In the genomic region with DNA sequence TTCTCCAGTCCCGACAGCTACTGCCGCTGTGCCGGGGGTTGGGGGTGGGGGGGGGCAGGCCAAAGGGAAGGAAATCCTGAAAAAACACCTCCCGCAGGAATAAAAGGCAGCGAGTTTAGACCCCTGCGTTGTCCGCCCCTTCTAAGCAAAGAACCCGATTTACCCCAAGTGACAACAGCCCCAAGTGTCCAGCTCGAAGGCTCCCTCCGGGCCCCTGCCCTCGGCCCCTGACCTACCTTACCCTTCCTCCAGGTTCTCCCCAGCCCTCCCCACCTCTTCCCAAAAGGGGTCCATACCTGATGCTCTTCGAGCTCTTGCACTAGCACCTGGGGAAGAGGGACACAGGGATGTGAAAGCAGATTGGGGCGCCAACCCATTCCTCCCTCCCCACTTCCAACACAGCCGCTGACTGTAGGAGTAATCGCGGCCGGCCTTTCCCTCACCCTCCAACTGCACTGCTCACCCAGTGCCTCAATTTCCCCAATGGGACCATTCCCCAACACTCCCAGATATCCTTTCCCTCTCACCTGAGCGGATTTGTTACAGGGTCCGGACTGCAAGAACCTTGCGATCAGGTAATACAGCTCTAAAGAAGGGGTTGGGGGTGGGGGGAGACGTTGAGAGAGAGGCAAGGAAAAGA, we compare ENCODE assay signal across 8 mouse cellular contexts. TPM values are rescaled to one million over a fixed set of nuclear protein-coding genes. Genes with fewer than 3 reads are reported as not detected.
DNase-seq lines count a peak whose midpoint lies in the region; ATAC-seq and TF ChIP-seq lines count a peak whose summit lies in the region.

No protein-coding gene starts in this region.

- no peaks in the 10 kb centered on the region for H3K36me3 ChIP-seq in embryonic facial prominence, embryonic 12.5 days
- no peaks in the 10 kb centered on the region for H3K36me3 ChIP-seq in liver, embryonic 11.5 days (ENCODE audit: control insufficient read depth, insufficient read depth, low read length)
- H3K36me3 ChIP-seq in neural tube, embryonic 11.5 days (ENCODE audit: control insufficient read depth, insufficient read depth, low read length) = no peaks in the 10 kb centered on the region
- no peaks in the 10 kb centered on the region for H3K36me3 ChIP-seq in testis, adult 2 months (ENCODE audit: control insufficient read depth, insufficient read depth, low read length)

- TF ChIP-seq POLR2A in testis, adult 2 months (IDR thresholded peaks at IDR 0.05; ENCODE audit: control insufficient read depth, low read depth, low read length) = no peak

- peak overlapping the region; percentile 55 for H3K4me3 ChIP-seq in embryonic facial prominence, embryonic 12.5 days
- H3K4me3 ChIP-seq in liver, embryonic 11.5 days (ENCODE audit: low read depth, low read length) = peak overlapping the region; percentile 65
- peak overlapping the region; percentile 47 for H3K4me3 ChIP-seq in neural tube, embryonic 11.5 days (ENCODE audit: low read depth, low read length)
- peak overlapping the region; percentile 90 for H3K4me3 ChIP-seq in testis, adult 2 months (ENCODE audit: control insufficient read depth, low read depth, low read length)

- 22% methylated on average over 21 of the region's 21 CpGs for WGBS in embryonic facial prominence, embryonic 12.5 days
- WGBS in liver, embryonic 11.5 days = 20% methylated on average over 21 of the region's 21 CpGs
- WGBS in neural tube, embryonic 11.5 days = 20% methylated on average over 21 of the region's 21 CpGs

- no peaks in the 10 kb centered on the region for H3K27me3 ChIP-seq in embryonic facial prominence, embryonic 12.5 days
- H3K27me3 ChIP-seq in liver, embryonic 11.5 days (replicated peaks; ENCODE audit: control insufficient read depth, insufficient read depth, low read length) = no peaks in the 10 kb centered on the region
- H3K27me3 ChIP-seq in neural tube, embryonic 11.5 days (ENCODE audit: control insufficient read depth, insufficient read depth, low read length) = no peaks in the 10 kb centered on the region
- H3K27me3 ChIP-seq in testis, adult 2 months (ENCODE audit: control insufficient read depth, insufficient read depth, low read length) = no peaks in the 10 kb centered on the region

- H3K9ac ChIP-seq in embryonic facial prominence, embryonic 12.5 days = peak overlapping the region; percentile 54
- peak overlapping the region; percentile 56 for H3K9ac ChIP-seq in liver, embryonic 11.5 days (ENCODE audit: low read depth, low read length)
- H3K9ac ChIP-seq in neural tube, embryonic 11.5 days (ENCODE audit: low read length) = peak overlapping the region; percentile 60

- peak; percentile 52 for ATAC-seq in embryonic facial prominence, embryonic 12.5 days (ENCODE audit: insufficient number of reproducible peaks, insufficient read depth, low FRiP score, low TSS enrichment)
- peak; percentile 33 for ATAC-seq in liver, embryonic 11.5 days (replicated peaks; ENCODE audit: low FRiP score)
- ATAC-seq in neural tube, embryonic 11.5 days (ENCODE audit: insufficient read depth, low FRiP score, low TSS enrichment) = peak; percentile 47

- no peaks in the 10 kb centered on the region for H3K4me1 ChIP-seq in embryonic facial prominence, embryonic 12.5 days
- no peaks in the 10 kb centered on the region for H3K4me1 ChIP-seq in liver, embryonic 11.5 days (replicated peaks; ENCODE audit: control insufficient read depth, insufficient read depth, low read length)
- no peaks in the 10 kb centered on the region for H3K4me1 ChIP-seq in neural tube, embryonic 11.5 days (ENCODE audit: control insufficient read depth, insufficient read depth, low read length)
- H3K4me1 ChIP-seq in testis, adult 2 months (ENCODE audit: control insufficient read depth, insufficient read depth, low read length) = no peaks in the 10 kb centered on the region

- peak overlapping the region; percentile 45 for H3K4me2 ChIP-seq in embryonic facial prominence, embryonic 12.5 days (replicated peaks)
- H3K4me2 ChIP-seq in liver, embryonic 11.5 days = peak overlapping the region; percentile 62
- H3K4me2 ChIP-seq in neural tube, embryonic 11.5 days (ENCODE audit: low read depth) = peak overlapping the region; percentile 49

- DNase-seq in A20 (ENCODE audit: low read depth, low spot score) = peak; percentile 57
- peak; percentile 21 for DNase-seq in adrenal gland, postnatal 14 days
- peak; percentile 3 to 5 for DNase-seq in heart, adult 9 months (ENCODE audit: low spot score in 2 of 2)
- DNase-seq in kidney, adult 9 months = peak; percentile 19
- DNase-seq in liver, embryonic 11.5 days (ENCODE audit: low spot score) = peak; percentile 37
- peak; percentile 16 for DNase-seq in neural tube, embryonic 11.5 days (ENCODE audit: low spot score)

- H3K27ac ChIP-seq in embryonic facial prominence, embryonic 12.5 days = peak overlapping the region; percentile 84
- peak overlapping the region; percentile 59 for H3K27ac ChIP-seq in liver, embryonic 11.5 days (ENCODE audit: low read depth, low read length)
- no peak overlapping the region for H3K27ac ChIP-seq in neural tube, embryonic 11.5 days (ENCODE audit: low read depth, low read length)
- peak overlapping the region; percentile 10 for H3K27ac ChIP-seq in testis, adult 2 months (ENCODE audit: control insufficient read depth, insufficient read depth, low read depth, low read length)

- no peak for TF ChIP-seq CTCF in testis, adult 2 months (IDR thresholded peaks at IDR 0.05; ENCODE audit: control insufficient read depth, insufficient read depth, insufficient replicate concordance, low read depth, low read length)

- no peaks in the 10 kb centered on the region for H3K9me3 ChIP-seq in embryonic facial prominence, embryonic 12.5 days
- no peaks in the 10 kb centered on the region for H3K9me3 ChIP-seq in liver, embryonic 11.5 days (ENCODE audit: control insufficient read depth, low read length)
- H3K9me3 ChIP-seq in neural tube, embryonic 11.5 days (ENCODE audit: control insufficient read depth, low read length) = no peaks in the 10 kb centered on the region

RNA-seq across cellular contexts. Expression of gene Brwd3, which starts 0.7 kb away (rescaled TPM):
- 10.3 and 11.8 TPM in 2 replicates for total RNA-seq in adrenal gland, postnatal 14 days (2021)
- polyA plus RNA-seq in embryonic facial prominence, embryonic 12.5 days (2016; fragmentation: Nextera tagmentation; extraction: Ambion mirVana) = 4.4 and 5.7 TPM in 2 replicates
- 2.5 and 2.6 TPM in 2 replicates for polyA plus RNA-seq in liver, embryonic 11.5 days (2014; fragmentation: Nextera tagmentation; extraction: Ambion mirVana)
- 3.1 and 3.4 TPM in 2 replicates for polyA plus RNA-seq in neural tube, embryonic 11.5 days (2014; fragmentation: Nextera tagmentation; extraction: Ambion mirVana)
- 1.1 and 1.4 TPM in 2 replicates for polyA plus RNA-seq in testis, adult 2 months (2012; rRNA removed)

Comparison
In these comparisons a context has a peak if more than half of its experiments do, and no peak if none do; other contexts are left out.
1. DNase-seq: peak in every context shown above with its lines; median percentile 57 in A20; 37 in liver, embryonic 11.5 days; 21 in adrenal gland, postnatal 14 days; 19 in kidney, adult 9 months; 16 in neural tube, embryonic 11.5 days; 4 in heart, adult 9 months.